Mouse (Mus musculus) liver, adult (tissue): ENCODE measurements around the gene Acnat1.

Experiments
- GATA4 ChIP-seq: IDR thresholded peaks from 2 replicates; pipeline ENCODE4 v1.6.1; 2014; ENCODE audit warnings: mild to moderate bottlenecking, low read length; ENCODE audit not compliant: insufficient replicate concordance

The Acnat1 gene

DNA sequence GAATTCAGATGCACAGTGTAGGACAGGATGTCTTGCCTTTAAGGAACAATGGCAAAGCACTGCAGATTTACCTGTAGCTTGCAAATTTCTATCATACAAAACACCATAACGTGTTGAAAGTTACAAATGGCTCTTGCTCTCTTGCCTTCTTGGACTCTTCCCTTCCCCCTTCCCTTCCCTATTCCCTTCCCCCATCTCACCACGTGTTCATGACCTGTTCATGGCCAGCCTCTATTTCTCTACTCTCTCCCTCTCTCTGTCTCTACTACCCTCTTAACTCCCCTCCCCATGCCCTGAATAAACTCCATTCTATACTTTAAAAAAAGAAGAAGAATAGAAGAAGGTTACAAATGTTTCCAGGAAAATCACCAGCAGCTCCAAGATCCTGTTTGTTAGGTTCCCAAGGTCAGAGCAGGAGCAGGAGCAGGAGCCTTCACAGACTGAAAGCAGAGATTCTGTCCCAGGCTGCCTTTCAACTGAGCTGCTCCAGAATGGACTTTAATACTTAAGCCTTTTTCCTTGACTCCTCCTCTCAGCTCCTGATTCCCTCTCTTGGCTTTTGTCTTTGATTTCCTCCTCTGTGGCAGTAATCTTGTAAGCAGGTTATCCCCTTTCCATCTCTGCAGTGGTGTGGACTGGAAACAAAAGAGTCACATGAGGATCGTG, at the start of gene Acnat1:
TSS of gene Acnat1 (minus strand) at position 478 of the 666 bp plus-strand sequence.
- no peak for TF ChIP-seq GATA4

DNA sequence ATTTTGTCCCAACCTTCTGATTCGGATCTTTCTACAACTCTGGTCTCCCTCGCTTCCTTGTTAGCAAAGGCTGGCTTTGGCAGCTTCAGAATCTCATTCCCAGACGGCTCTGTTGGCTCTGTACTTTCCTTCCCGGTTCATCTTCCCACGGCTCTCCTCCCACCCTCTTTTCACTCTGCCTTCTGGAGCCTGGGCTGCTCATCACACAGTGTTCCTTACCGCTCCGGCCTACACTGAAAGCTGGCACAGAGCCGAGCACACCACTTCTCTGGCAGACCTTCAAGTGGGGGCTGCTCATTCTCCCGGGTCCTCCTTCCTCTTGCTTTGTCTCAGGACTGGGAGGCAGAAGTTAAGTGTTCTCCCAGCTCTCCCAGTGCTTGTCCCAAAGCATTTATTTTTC, 48.9 kb upstream of the Acnat1 start:
- no peak for TF ChIP-seq GATA4

GRCm38 (mm10) chr4:49521346-49521745, 47.6 kb upstream of the Acnat1 start:
- TF ChIP-seq GATA4: no peak

DNA sequence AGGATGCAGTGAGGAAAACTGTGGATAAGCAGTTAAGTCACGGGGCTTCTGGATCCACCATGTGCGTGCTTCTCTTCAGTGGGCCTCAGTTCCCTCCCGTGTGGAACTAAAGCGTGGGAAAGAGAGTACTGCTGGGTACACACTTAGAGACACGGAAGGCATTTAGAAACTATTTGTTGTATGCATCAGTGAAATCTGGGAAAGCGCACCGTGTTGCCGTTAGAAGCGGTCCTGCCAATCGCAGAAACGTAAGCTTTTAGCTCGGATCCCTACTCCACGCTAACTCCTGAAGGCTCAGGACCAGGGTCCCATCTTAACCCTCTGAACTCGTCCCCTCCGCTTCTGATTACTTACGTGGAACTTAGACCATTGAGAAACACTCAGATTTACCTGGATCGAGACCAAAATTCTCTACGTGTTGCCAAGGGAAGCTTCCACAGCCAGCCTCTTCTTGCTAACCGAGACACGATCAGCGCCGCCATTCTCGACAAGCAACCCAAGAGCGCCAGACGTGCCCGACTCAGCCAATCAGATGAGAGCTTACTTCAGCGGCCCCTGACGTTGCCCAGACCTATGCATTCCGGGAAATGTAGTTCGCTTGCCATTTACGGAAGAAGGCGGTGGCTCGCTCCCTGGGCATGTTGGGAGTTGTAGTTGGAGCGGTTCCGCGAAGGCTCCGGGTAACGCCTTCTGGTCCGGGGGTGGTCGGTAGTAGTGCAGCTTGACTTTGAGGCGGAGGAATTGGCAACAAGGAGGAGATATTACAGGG, 47.0 kb upstream of the Acnat1 start, which contains the start of the genes Mrpl50 and Zfp189:
TSS of gene Mrpl50 (minus strand) at position 522 of the 769 bp plus-strand sequence.
TSS of gene Zfp189 (plus strand) at position 605 of the 769 bp plus-strand sequence.
- TF ChIP-seq GATA4: no peak

DNA sequence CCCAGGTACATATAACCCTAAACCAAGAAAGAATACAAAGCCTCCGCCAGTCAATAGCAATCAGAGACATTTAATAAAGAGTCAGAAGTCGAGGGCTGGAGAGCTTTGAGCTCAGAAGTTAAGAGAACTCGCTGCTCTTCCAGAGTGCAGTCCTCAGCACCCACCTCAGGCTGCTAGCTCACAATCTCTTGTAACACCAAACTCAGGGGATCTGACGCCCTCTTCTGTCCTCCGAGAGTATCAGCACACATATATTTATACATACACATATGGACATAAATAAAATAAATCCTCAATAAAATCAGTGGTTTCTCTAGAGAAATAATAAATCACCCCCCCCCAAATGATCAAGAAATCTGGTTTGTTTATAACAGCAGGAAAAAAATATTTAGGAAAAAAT, 45.8 kb upstream of the Acnat1 start:
- no peak for TF ChIP-seq GATA4

DNA sequence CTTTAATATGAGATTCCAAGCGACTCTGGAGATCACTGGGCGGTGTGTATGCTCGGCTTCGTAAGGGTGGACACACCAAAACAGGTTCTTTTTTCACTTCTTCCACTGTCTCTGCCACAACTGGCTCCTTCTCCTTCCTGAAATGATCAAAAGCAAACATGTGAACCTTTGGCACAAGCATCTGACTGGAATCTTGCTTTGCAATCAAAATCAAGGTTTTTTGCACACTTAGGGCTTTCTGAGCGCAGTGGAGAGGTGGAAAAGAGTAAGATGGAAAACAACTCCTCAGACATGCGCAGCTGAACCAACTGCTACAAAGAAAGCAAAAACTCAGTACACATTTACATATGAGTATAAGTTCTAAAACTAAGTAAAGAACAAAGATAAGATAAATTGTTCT, 40.7 kb upstream of the Acnat1 start:
- no peak for TF ChIP-seq GATA4

GRCm38 (mm10) chr4:49512636-49513035, 38.9 kb upstream of the Acnat1 start:
- TF ChIP-seq GATA4: no peak

- no peak for TF ChIP-seq GATA4
Observed at GRCm38 (mm10) chr4:49509183-49509582, 35.5 kb upstream of the Acnat1 start.

- peak; percentile 84 for TF ChIP-seq GATA4
Observed at GRCm38 (mm10) chr4:49506386-49506785, 32.7 kb upstream of the Acnat1 start, which contains the start of gene Baat. Baat (minus strand) TSS chr4:49506557.

DNA sequence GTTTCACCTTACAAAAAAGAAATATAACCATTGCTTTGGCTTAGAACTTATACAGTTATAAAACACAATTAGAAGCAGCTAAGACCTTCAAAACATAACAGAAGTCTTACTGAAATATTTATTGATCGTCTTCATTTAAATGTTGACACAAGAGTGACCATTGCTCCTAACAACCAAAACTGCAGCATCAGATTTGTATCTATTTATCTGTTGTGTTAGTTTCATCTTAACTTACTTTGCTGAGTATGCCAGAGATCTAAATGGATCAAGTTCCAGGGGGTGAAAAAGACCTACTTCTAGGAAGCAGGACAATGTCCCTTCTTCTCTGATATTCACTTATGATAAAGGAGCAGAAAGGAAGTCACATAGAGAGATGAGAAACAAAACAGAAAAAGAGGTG, 29.9 kb upstream of the Acnat1 start:
- 0 out of 2 replicates have a peak, but pooled peaks have one; percentile 50 for TF ChIP-seq GATA4

- peak; percentile 5; the same call in 1 of the 2 replicates for TF ChIP-seq GATA4
Observed at GRCm38 (mm10) chr4:49485442-49485841, 11.7 kb upstream of the Acnat1 start.

- TF ChIP-seq GATA4: no peak
Observed at GRCm38 (mm10) chr4:49480896-49481295, 7.2 kb upstream of the Acnat1 start.

DNA sequence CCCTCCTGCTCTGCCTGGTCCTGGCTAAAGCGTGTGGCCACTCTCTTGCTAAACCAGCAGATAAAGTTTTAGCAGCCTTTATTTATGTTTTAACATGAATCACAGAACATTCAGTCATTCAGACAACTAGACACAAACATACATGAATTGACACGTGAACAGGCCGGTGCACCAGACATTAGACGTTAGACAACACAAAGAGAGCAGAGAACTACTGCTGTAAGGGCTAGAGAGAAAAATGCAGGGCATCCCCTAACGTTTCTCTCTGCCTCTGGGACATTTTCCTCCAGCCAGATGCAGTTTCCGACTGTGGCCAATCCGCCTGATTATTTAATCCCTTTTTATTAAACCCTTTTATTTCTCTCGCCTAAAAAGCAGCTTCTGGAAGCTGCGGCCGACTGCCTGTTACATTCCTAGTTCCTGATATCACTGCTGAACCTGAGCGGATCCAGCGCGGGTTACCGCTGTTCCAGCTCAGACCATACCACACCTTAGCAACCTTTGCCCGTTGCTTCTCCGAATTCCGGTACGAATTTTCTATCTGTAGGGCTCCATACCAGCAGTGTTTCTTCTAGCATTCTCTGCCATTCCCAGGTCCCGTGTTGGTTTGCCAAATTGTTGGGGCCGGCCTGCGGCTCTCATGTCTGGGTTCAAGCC, 6.5 kb upstream of the Acnat1 start:
- no peak for TF ChIP-seq GATA4

DNA sequence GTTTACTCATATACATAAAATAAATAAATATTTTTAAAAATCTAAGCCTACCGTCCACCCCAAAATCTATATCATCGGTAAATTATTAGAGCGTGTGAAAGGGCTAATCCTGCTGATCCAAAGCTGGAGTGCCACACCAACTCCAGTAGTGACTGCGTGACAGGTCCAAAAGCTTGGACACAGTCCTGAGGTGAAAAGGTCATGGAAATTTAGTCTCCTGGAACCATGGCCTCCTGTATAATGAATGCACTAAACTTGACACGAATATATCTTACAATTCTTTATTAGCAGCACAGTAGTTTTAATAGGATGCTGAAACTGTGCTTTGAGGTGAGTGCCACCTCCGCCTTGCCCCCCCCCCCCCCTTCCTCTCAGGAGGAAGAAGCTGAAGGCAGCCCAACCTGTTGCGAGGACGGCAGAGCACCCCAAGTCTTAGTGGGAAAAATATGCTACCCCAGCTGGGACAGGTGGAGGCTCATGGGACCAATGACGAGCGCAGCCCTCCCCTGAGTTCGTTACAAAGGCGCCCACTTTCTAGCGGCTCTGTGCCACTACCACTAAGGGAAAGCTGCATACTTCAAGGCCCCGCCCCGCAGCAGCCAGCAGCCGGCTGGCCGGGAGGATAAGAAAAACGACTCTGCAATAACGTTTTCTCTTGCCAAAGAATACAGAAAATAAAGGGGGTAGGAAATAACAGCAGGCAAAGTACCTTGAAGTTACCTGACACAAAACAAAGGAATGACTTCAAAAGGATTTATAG, 4.6 kb upstream of the Acnat1 start:
- no peak; the same call in 1 of the 2 replicates for TF ChIP-seq GATA4

DNA sequence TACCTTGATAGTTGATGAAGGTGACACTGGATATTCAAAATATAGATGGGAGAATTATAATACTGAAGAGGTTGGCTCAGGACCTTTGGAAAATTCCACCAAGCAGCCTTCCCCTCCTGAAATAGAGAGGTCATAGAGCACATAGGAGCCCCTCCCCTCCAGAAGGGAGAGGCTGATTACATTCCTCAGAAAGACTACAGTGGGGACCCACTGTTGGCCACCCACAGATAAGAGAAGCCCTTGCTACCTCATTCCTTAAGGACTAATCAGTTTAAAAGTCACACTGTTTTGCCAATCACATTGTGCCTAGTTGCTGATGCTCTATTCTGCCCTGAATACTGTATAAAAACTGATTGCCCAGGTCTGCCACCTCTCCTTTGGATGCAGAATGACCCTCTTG, 871 bp upstream of the Acnat1 start:
- TF ChIP-seq GATA4: no peak
